In the genomic region with DNA sequence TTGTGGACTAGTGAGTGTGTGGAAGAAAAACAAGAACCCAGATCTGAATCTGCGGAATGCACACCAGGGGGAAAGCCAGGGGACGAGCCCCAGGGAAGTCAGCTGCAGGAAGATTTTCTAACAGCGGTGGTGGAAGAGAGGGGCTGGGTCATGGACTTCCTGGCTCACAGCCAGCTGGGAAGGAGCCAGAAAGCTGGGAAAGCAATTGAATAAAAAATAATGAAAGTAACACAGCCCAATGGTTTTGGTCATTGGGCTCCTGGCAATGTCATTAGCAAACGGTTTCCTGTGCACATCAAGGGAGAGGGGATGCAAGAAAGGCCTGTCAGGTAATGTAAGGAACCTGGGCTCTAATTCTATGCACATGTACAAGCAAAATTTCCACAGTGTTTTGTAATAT, we compare ENCODE assay signal across 8 mouse cellular contexts.
DNase-seq lines count a peak whose midpoint lies in the region; ATAC-seq and TF ChIP-seq lines count a peak whose summit lies in the region.

No protein-coding gene starts in this region.

- ATAC-seq in forebrain, embryonic 14.5 days = peak; percentile 77
- ATAC-seq in limb, embryonic 14.5 days (ENCODE audit: low FRiP score, low read depth) = peak; percentile 87

- H3K4me2 ChIP-seq in forebrain, embryonic 14.5 days (ENCODE audit: low read length) = no peak overlapping the region
- no peak overlapping the region for H3K4me2 ChIP-seq in limb, embryonic 14.5 days (replicated peaks; ENCODE audit: low read depth, low read length, severe bottlenecking)

- H3K4me3 ChIP-seq in forebrain, embryonic 14.5 days (ENCODE audit: low read depth, low read length) = no peak overlapping the region
- no peak overlapping the region for H3K4me3 ChIP-seq in limb, embryonic 14.5 days (replicated peaks; ENCODE audit: low read length)

- no peak for TF ChIP-seq POLR2A in limb, embryonic 14.5 days (IDR thresholded peaks at IDR 0.05; ENCODE audit: borderline replicate concordance, extremely low read depth, insufficient read depth, insufficient read length)

- no peaks in the 10 kb centered on the region for H3K36me3 ChIP-seq in forebrain, embryonic 14.5 days (ENCODE audit: control insufficient read depth, insufficient read depth, low read length)
- H3K36me3 ChIP-seq in limb, embryonic 14.5 days (ENCODE audit: control insufficient read depth, insufficient read depth, low read length) = no peaks in the 10 kb centered on the region

- H3K4me1 ChIP-seq in forebrain, embryonic 14.5 days (ENCODE audit: control insufficient read depth, insufficient read depth, low read length) = peaks cover 5% of the 10 kb centered on the region
- peaks cover 7% of the 10 kb centered on the region for H3K4me1 ChIP-seq in limb, embryonic 14.5 days (ENCODE audit: control insufficient read depth, insufficient read depth, low read length)

- H3K9ac ChIP-seq in forebrain, embryonic 14.5 days (ENCODE audit: low read length) = no peak overlapping the region
- no peak overlapping the region for H3K9ac ChIP-seq in limb, embryonic 14.5 days (ENCODE audit: low read depth, low read length, severe bottlenecking)

- WGBS in forebrain, embryonic 14.5 days = 3% methylated on average over 4 of the region's 4 CpGs
- WGBS in limb, embryonic 14.5 days = 3% methylated on average over 4 of the region's 4 CpGs

- peak; percentile 28 for DNase-seq in right cerebral cortex, postnatal 14 days
- DNase-seq in right cerebral cortex, adult 18-20 months = no peak
- peak; percentile 77 for DNase-seq in forebrain, embryonic 14.5 days (ENCODE audit: low spot score)
- DNase-seq in heart, postnatal 10 days = peak; percentile 79 to 84
- peak; percentile 77 for DNase-seq in limb, embryonic 14.5 days (ENCODE audit: low spot score)
- peak; percentile 37 for DNase-seq in skeletal muscle tissue, adult 2 months (ENCODE audit: low read depth, low spot score)
- no peak for DNase-seq in layer of hippocampus, adult 9-10 months (ENCODE audit: low spot score)
- no peak for DNase-seq in thymus, postnatal 10 days (ENCODE audit: low spot score in 2 of 2)

- H3K27ac ChIP-seq in forebrain, embryonic 14.5 days (ENCODE audit: low read depth, low read length) = no peak overlapping the region
- no peak overlapping the region for H3K27ac ChIP-seq in limb, embryonic 14.5 days (replicated peaks; ENCODE audit: low read depth, low read length)

- H3K9me3 ChIP-seq in forebrain, embryonic 14.5 days (replicated peaks; ENCODE audit: control insufficient read depth, low read length) = no peaks in the 10 kb centered on the region
- no peaks in the 10 kb centered on the region for H3K9me3 ChIP-seq in limb, embryonic 14.5 days (ENCODE audit: control insufficient read depth, low read length)

- intact Hi-C loops in heart, postnatal 10 days (cut with DNase I) = loop anchor here (5.0 kb wide), 2 partner anchors 44 to 194 kb away; no protein-coding TSS in a partner anchor

- no peaks in the 10 kb centered on the region for H3K27me3 ChIP-seq in forebrain, embryonic 14.5 days (replicated peaks; ENCODE audit: control insufficient read depth, insufficient read depth, low read length)
- no peaks in the 10 kb centered on the region for H3K27me3 ChIP-seq in limb, embryonic 14.5 days (ENCODE audit: control insufficient read depth, insufficient read depth, low read length)

Comparison
In these comparisons a context has a peak if more than half of its experiments do, and no peak if none do; other contexts are left out.
1. DNase-seq: peak in right cerebral cortex, postnatal 14 days (single experiment), forebrain, embryonic 14.5 days (single experiment), heart, postnatal 10 days (2 of 2), limb, embryonic 14.5 days (single experiment) and skeletal muscle tissue, adult 2 months (single experiment); none in right cerebral cortex, adult 18-20 months (single experiment), layer of hippocampus, adult 9-10 months (single experiment) and thymus, postnatal 10 days (0 of 2).